Mouse (Mus musculus): Measurements from ENCODE around the gene Pax5. TPM values are rescaled to one million over a fixed set of nuclear protein-coding genes. Genes with fewer than 3 reads are reported as not detected.

Gene Pax5
- total RNA-seq, 4 experiments from 2014 or later = 0.07 to 3.7 TPM; not detected in 2

- DNase-seq (ENCODE audit: low spot score in 2 of 2) = peak in 1 of 2 experiments; percentile 4
These were observed 108.9 kb downstream of the Pax5 start for GRCm38 (mm10) chr4:44601370-44601769.

DNA sequence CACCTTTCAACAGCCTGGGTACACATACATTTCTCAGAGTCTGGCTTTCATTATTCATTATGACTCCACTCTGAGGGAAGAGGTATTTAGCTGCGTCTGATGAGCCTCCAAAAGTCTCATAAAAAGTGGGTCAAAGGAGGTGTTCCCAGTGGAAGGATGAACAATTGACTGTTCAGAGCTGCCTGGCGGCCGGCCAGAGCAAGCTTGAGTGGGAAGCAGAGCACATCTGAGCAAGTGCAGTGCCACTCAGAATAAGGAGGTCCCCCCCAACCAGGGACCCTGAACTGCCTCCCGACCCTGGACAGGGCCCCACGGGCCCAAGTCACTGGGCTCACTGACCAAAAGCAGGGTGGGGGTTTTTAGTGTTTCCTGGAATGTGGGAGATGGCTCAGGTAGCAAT, 109.4 kb downstream of the Pax5 start:
- peak; percentile 18 to 36 for DNase-seq (ENCODE audit: low spot score in 2 of 2)

- no peak for DNase-seq (ENCODE audit: low spot score in 2 of 2)
These were observed 112.3 kb downstream of the Pax5 start for GRCm38 (mm10) chr4:44597965-44598364.

DNA sequence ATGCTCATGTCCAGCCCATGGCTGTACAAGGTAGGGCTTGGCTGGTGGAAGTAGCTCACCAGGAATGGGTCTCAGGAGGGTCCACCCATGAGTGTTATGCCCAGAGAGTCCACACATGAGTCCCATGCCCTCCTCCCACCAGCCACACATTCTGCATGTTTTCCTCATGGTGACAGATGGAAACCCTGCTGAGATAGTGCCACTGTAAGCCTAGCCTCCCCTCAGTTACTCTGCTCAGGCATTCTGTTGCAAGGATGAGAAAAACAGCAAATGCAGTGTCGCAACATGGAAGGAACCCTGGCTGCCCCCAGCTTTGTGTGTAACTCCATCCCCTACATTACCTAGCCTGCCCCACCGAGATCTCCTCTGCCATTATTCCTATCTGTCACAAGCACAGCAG, 117.2 kb downstream of the Pax5 start:
- no peak for DNase-seq (ENCODE audit: low spot score in 2 of 2)

DNA sequence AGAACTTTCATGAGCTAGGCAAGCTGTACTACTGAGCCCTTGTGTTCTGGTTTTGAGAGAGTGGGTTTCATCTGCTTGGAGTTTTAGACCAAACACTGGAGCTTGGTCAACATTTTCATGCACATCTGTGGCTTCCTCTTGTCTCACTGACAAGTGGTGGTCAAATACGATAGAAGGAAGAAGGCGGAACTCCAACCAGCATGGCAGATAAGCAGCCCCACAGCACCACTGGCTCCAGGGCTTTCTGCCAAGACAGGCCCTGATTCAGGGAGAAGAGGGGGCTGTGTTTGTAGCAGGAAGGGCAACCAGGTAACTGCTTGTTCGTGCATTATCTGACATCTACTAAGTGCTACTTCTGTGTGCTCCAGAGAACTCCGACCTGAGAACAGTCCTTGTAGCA, 127.6 kb downstream of the Pax5 start:
- DNase-seq (ENCODE audit: low spot score in 2 of 2) = no peak

GRCm38 (mm10) chr4:44578591-44578990, 131.7 kb downstream of the Pax5 start:
- DNase-seq (ENCODE audit: low spot score in 2 of 2) = no peak

GRCm38 (mm10) chr4:44577293-44577692, 133.0 kb downstream of the Pax5 start:
- DNase-seq (ENCODE audit: low spot score in 2 of 2) = no peak

DNA sequence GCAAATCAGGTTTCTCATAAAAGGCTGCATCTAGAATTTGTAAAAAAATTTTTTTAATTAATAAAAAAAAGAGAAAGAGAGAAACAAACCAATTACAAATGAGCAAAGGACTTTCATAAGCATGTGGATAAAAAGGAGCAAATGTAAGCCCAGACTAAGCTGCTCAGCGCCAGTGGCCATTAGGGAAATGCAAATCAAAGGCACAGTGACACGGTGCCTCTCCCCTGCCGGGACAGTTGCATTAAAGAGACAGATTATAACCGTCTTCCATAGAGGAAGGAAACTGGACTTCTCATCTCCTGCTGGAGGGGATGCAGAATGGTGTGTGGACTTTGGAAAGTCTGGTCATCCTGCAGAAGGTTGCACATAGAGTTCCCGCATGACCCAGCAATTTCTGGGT, 133.5 kb downstream of the Pax5 start:
- no peak for DNase-seq (ENCODE audit: low spot score in 2 of 2)

DNA sequence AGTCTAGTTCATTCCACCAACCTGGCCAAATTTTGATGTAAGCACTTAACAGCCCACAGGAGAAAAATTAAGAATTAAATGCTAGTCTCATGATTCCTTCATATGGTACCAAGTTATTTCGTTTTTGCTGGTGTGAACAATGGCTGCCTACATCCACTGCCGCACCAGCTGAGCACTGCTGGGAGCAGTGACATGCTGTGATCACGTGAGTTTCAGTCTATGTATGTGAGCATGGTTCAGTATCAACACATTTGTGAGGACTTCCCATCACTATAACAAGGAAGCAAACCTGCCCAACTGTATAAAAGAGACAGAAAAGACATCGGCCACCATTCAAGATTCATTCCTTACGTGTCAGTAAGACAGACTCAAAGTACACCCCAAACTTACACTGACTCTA, 137.3 kb downstream of the Pax5 start:
- DNase-seq (ENCODE audit: low spot score in 2 of 2) = no peak

DNA sequence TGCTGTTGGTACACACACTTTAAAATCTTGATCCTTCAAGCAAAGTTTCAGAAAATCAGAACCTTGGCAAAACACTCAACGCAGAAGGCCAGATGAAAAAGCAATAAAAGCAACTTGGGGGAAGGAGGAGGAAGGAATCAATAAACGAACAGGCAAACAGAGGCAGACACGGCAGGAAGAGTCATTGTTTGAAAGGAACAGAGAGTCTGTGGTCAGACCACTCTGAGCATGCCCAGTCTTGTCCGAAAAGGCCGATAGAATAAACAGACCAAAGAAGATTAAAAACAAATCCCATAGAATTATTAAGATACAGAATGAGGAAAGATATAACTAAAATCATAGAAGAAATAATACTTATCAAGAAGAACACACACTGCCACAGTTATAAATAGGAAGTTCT, 137.9 kb downstream of the Pax5 start:
- no peak for DNase-seq (ENCODE audit: low spot score in 2 of 2)

DNA sequence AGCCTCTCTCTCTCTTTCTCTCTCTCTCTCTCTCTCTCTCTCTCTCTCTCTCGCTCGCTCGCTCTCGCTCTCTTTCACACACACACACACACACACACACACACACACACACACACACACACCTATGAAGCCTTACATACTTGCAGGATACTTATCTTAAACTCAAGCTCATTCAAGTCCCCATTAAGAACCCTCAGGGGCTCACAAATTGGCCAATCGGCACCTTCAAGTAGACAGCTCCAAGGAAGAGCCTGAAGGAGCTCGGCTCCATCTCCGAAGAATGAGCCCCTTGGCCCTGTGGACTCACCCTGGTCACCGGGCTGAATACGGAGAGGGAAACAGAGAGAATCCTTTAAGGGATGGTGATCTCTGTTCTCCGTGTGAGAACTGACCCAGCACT, 141.1 kb downstream of the Pax5 start:
- DNase-seq (ENCODE audit: low spot score in 2 of 2) = no peak

DNA sequence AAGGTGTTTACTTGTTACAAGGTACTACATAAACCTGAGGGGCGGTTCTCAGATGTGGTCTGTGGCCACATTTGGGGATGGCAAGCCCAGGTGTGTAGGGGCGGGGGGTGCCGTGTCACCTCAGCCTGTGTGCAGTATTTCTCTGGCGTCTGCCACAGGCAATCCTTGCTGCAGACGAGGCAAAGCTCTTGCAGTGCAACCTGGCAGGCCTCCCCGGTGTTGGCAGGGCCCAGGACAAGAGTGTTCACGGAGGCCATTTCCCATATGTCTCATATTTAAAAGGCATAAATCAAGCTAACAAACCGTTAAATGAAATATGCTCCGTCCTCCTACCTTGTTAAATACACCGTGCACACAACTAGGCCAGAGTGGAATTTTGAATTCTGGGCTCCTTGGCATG, 141.6 kb downstream of the Pax5 start:
- DNase-seq (ENCODE audit: low spot score in 2 of 2) = no peak

DNA sequence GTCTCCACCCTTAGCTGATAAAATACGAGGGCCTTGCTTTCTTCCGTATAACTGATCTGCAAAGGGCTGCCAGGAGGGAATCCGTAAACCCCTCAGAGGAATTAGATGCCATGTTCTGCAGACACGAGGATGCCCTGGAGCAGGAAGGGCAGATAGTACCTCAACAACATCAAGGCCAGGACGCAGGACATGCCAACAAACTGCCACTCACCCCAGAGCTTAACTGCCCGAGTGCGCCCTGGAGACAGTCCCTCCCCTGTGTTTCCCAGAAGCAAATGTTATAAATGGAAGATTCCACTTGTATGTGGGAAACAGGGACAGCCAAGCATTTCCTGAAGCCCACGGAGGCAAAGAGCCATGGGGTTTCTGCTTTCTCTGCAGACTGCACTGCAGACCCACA, 143.9 kb downstream of the Pax5 start:
- DNase-seq (ENCODE audit: low spot score in 2 of 2) = no peak

- DNase-seq (ENCODE audit: low spot score in 2 of 2) = no peak
These were observed 144.9 kb downstream of the Pax5 start for GRCm38 (mm10) chr4:44565126-44566082.

DNA sequence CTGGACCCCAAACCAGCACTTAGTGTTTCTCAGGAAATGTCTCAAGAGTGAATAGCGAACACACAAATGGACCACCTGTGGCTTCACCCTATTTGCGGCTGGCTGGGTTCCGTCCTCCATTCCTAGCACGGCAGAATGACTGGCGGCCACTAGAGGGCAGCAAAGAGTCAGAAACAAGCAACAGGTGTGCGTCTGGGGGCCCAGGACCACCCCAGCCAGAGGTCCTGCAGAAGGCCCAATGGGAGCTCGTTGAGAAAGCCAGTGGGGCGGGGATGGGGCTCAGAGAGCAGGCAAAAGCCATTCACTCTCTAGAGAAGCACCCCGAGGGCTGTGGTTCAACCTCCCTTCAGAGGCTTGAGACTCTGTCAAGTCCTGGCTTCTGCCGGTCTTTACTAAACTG, 145.7 kb downstream of the Pax5 start:
- peak; percentile 32 to 59 for DNase-seq (ENCODE audit: low spot score in 2 of 2)

DNA sequence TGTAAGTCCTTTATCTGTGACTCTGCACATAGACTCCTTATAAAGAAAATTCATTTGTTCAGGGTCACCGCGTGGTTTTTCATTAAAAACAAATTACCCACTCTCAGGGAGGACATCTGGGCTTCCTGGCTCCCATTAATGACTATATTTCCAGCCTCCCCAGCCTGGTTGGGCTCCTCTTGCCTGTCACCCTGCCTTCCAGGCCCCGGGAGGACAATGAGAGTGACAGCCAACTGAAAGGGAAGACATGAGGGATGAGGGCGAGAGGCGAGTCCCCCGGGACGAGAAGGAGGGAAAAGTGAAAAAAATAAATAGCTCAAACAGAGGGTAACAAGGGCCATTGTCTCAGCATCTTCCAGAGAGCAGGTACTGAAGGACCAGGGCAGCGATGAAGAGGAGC, 149.3 kb downstream of the Pax5 start:
- DNase-seq (ENCODE audit: low spot score in 2 of 2) = no peak

DNA sequence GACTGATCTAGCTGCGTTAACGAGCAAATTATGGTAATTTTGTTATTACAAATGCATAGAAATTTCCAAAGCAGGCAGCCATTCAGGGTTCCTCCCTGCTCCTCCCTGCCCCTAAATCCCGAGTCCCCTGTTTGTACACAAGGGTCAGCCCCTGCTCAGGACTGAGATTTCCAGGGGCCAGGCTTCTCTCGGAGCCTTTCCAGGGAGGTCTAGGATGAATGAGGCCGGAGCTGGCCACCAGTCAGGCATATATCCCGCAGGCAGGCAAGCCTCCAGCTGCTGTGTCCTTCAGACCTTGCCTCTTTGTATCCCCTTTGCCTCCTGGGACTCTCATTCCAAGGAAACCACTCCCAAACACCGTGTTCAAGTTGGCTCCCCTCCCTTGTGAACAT, 151.7 kb downstream of the Pax5 start:
- no peak for DNase-seq (ENCODE audit: low spot score in 2 of 2)

DNA sequence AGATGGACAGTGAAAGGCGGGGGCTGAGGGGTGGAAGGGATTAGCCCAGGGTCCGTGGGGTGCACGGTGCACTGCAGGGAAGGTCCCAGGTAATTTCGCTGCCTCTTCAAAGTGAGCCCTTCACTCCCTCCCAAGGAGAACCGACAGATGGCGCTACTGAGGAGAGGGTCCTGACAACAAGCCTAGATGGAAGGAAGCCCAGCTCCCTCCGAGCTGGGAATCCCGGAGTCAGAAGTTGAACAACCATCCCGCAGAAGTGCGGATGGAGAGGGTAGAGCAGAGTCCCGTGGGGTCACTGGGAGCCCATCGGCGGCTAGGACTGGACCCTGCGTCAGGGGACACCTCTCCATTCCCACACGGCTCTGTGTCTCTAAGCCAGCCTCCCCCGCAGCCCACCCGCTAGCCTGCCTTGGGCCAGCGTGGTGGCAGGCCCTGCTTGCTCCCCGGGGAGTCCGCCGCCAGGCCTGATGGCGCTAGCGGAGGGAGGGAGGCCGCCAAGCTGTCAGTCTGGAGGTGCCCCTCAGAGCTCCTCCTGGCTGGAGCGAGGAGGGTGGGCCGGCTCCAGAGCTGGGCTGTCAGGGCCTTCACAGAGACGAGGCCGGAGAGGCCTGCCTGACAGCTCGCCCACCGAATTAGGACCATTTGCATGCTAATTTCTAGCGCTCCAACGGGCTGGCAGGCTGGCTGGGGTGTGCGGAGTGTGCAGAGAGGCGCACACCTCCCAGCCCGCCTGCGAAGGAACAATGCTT, 152.3 kb downstream of the Pax5 start:
- peak in 1 of 2 experiments; percentile 21 for DNase-seq (ENCODE audit: low spot score in 2 of 2)

DNA sequence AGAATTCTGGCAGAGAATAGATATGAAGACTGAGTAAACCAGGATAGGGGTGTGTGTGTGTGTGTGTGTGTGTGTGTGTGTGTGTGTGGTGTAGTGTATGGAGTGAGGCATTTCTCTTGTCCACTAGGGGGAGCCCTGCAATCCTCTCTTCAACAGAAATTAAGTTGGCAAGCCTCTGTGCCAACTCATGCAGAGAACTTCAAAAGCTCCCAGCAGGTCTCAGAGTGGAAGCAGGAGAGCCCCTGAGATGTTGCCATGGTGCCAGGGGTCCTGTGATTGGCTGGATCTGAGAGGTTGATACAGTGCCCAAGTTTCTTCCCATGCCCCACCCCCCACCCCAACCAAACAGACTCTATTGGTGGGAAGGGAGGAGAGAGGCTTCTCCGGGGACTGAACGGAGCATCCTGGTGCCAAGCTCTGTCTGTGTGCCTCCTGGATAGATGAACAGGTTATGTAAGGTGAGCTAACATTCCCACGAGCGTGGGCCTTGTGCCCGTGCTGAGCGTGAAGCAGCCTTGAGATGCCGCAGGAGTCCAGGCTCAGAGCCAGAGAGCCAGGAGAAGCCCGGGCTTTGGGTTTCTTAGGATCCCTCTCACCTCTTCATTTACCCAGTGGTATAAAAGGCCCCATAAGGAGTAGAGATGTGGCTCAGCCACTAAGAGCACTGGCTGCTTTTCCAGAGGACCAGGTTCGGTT, 153.6 kb downstream of the Pax5 start:
- DNase-seq (ENCODE audit: low spot score in 2 of 2) = no peak

DNA sequence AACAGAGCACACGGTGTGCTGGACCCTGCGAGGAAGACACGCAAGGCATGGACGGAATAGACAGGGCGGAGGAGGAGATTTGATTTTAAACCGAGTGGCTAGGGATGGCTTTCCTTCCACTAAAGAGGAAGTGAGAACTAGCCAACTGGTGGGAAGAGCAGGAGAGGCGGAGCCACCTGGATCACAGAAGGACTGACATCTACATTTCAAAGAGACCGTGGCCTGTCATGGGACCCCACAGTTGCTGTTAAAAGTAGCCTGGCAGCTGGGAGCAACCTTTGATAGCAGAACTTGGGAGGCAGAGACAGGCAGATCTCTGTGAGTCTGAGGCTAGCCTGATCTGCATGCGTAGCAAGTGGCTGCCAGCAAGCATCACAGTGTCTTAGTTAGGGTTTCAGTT, 154.7 kb downstream of the Pax5 start:
- DNase-seq (ENCODE audit: low spot score in 2 of 2) = no peak

GRCm38 (mm10) chr4:44551470-44551869, 158.8 kb downstream of the Pax5 start:
- DNase-seq (ENCODE audit: low spot score in 2 of 2) = no peak

DNA sequence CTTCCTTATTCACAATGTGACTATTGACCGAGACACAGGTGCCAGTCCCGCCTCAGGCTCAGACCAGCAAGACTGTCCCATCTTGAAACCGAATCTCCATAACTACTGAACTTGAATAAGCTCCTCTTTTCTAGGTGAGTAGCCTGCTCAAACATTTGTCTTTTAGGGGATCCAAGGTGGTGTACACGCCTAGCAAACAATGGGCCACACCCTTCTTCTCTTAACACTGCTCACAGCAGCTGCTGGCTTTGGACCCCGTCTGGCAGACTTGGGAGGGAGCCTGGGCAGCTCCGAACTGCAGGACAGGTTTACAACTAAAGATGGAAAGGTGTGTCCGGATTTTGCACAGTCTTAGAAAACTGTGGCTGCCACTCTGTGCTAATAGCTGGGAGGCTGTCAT, 161.3 kb downstream of the Pax5 start:
- DNase-seq (ENCODE audit: low spot score in 2 of 2) = no peak
